Mouse (Mus musculus) C2C12 (cell line): ENCODE data around the gene Pole. TPM values are rescaled to one million over a fixed set of nuclear protein-coding genes. Genes with fewer than 3 reads are reported as not detected.
A peak's percentile ranks its signal among the peaks of the same experiment; 100 is the strongest.

Source experiments
- H3K27me3 ChIP-seq: one replicate; pipeline ENCODE4 v1.6.1; 2011; ENCODE audit not compliant: control insufficient read depth, insufficient read depth, insufficient read length
- H3K36me3 ChIP-seq: one replicate; pipeline ENCODE4 v1.6.1; 2011; ENCODE audit not compliant: control insufficient read depth, insufficient read depth
- H3K4me3 ChIP-seq: one replicate; pipeline ENCODE4 v1.5.1; 2011; ENCODE audit warnings: mild to moderate bottlenecking, control low read depth; ENCODE audit not compliant: poor library complexity, insufficient read depth, severe bottlenecking
- H3K79me2 ChIP-seq: one replicate; pipeline ENCODE4 v1.6.1; 2011; ENCODE audit not compliant: control insufficient read depth, insufficient read depth
- H3K79me3 ChIP-seq: one replicate; pipeline ENCODE4 v1.6.1; 2011; ENCODE audit warnings: low read depth, control low read depth
- H3ac ChIP-seq: one replicate; pipeline ENCODE3; 2011; ENCODE audit warnings: low read depth; ENCODE audit not compliant: control insufficient read depth, insufficient read length
- CEBPB ChIP-seq: IDR thresholded peaks from one replicate; pipeline ENCODE4 v1.6.1; 2011; ENCODE audit warnings: low read depth, mild to moderate bottlenecking, control low read depth, moderate library complexity
- CTCF ChIP-seq: IDR thresholded peaks from one replicate; pipeline ENCODE4 v1.5.1; 2011; ENCODE audit not compliant: control insufficient read depth, insufficient read depth, insufficient read length
- FOSL1 ChIP-seq: IDR thresholded peaks from one replicate; pipeline ENCODE4 v1.8.0; 2011; ENCODE audit warnings: mild to moderate bottlenecking, low read length; ENCODE audit not compliant: poor library complexity, insufficient read depth, severe bottlenecking
- MAX ChIP-seq: IDR thresholded peaks from one replicate; pipeline ENCODE4 v1.6.1; 2011; ENCODE audit warnings: mild to moderate bottlenecking, control low read depth
- MYOD1 ChIP-seq: IDR thresholded peaks from one replicate; pipeline ENCODE4 v1.6.1; 2011; ENCODE audit warnings: low read depth; ENCODE audit not compliant: control insufficient read depth, insufficient read length
- MYOG ChIP-seq: IDR thresholded peaks from one replicate; pipeline ENCODE4 v1.6.1; 2011; ENCODE audit not compliant: control insufficient read depth, insufficient read length; ENCODE audit errors: extremely low read depth
- USF1 ChIP-seq: IDR thresholded peaks from one replicate; pipeline ENCODE4 v1.6.1; 2011; ENCODE audit warnings: low read depth, mild to moderate bottlenecking, control low read depth, moderate library complexity
- polyA plus RNA-seq: library from polyadenylated mRNA; unstranded; fragments of >200 nt; fragmentation: generic; extraction: Trizol; gene quantifications from one replicate; pipeline ENCODE4 v1.2.1, GENCODE M21; 2012; ENCODE audit warnings: missing spikeins

Pole gene
- polyA plus RNA-seq, 1 experiment: 17.4 TPM

DNA sequence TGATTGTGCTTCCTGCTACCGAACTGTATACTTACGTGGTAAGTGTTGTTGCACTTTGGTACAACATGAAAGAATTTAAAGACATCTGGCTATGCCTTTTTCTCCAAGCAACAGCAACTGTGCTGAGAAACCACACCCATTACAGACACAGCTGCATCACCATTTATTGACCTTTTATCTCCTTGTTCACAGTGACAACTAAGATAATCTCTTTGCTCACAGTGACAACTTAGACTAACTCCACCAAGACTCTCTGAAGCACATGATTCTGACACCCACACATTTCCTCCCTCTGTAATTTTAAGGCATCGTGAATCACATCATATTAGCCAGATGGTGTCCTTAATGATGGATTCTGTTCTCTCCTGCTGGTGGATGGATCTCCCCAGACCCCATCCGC is 12.0 kb upstream of the Pole start:
- H3K27me3 ChIP-seq: no peaks in the 10 kb centered on the region
- peaks cover 5% of the 10 kb centered on the region for H3K79me2 ChIP-seq
- H3K4me3 ChIP-seq: no peak overlapping the region
- TF ChIP-seq FOSL1: no peak
- H3K79me3 ChIP-seq: peaks cover 3% of the 10 kb centered on the region
- no peak overlapping the region for H3ac ChIP-seq
- H3K36me3 ChIP-seq: no peaks in the 10 kb centered on the region

DNA sequence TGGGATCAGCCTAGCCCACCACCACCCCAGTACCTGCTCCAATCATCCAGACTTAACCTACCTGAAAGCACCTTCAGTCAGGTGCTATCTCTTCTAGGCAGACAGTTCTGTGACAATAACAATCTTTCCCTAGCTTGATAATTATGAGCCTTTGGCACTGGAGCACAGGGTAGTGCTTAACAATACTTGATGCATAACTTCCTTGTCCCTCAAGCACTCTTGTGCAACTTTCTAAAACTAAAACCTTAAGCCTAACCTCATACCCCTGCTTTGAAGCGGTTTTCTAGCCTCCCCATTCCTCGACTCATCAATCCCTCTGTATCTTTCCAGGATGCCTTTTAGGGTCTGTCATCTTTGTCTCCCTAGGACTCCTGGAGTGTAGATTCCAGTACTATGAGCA is 11.3 kb upstream of the Pole start:
- no peaks in the 10 kb centered on the region for H3K79me3 ChIP-seq
- TF ChIP-seq MYOD1 (no peak), CTCF (no peak), CEBPB (no peak), MAX (no peak), MYOG (no peak), FOSL1 (no peak), USF1 (no peak)
- no peaks in the 10 kb centered on the region for H3K79me2 ChIP-seq
- no peak overlapping the region for H3ac ChIP-seq
- H3K36me3 ChIP-seq: no peaks in the 10 kb centered on the region
- no peaks in the 10 kb centered on the region for H3K27me3 ChIP-seq
- no peak overlapping the region for H3K4me3 ChIP-seq

DNA sequence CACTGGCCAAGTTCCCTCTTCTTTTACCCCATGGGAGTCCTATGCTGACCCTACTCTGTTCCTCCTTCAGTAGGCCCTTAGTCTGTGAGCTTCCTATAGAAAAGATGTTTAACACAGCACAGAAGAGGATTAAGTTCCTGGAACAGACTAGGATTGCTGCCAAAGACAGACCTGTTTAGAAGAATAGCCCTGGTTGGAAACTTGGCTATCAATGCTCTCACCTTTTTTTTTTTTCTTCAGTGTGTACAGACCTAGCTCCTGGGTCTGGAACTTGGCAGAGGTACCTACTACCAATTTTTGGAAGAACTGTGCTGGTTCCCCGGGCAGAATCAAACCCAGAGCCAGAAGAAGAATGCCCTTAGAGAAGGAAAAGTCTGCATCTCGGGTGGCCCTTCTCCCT is 9.7 kb upstream of the Pole start:
- Histone ChIP-seq H3K4me3 (no peak overlapping the region), H3K27me3 (no peaks in the 10 kb centered on the region), H3ac (no peak overlapping the region), H3K79me3 (no peaks in the 10 kb centered on the region), H3K36me3 (no peaks in the 10 kb centered on the region), H3K79me2 (no peaks in the 10 kb centered on the region)
- TF ChIP-seq CEBPB: no peak
- no peak for TF ChIP-seq USF1
- TF ChIP-seq CTCF: no peak
- no peak for TF ChIP-seq FOSL1
- no peak for TF ChIP-seq MYOD1
- TF ChIP-seq MAX: no peak
- TF ChIP-seq MYOG: no peak

DNA sequence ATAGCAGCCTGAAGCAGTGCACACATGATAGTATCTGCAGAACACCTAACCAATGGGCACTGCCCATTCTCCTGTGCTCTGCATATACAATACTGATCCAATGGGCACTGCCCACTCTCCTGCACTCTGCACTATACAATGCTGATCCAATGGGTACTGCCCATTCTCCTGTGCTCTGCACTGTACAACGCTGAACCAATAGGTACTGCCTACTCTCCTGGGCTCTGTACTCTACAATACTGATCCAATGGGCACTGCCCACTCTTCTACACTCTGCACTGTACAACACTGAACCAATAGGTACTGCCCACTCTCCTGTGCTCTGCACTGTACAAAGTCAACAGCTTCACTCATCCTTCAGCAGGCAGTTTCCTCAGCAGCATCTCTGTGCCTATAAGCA is 9.2 kb upstream of the Pole start:
- TF ChIP-seq USF1 (no peak), CTCF (no peak), FOSL1 (no peak), MYOG (no peak), MYOD1 (no peak), MAX (no peak), CEBPB (no peak)

DNA sequence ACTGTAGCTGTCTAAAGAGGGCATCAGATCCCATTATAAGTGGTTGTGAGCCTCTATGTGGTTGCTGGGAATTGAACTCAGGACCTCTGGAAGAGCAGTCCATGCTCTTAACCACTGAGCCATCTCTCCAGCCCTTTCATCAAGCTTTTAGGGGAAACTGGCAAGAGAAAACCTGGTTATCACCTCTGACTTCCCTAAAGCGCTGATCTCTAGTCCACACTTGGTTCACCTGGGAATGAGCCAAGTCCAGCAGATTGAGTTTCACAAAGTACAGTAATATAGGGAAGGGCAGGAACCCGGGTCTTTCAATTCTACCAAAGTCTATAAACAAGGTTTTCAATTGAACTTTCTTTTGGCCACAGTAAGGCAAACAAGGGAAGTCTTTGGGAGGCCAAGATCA is 4.1 kb upstream of the Pole start:
- Histone ChIP-seq H3K4me3 (no peak overlapping the region), H3ac (no peak overlapping the region), H3K36me3 (no peaks in the 10 kb centered on the region), H3K79me2 (peaks cover 6% of the 10 kb centered on the region), H3K27me3 (no peaks in the 10 kb centered on the region), H3K79me3 (peaks cover 2% of the 10 kb centered on the region)
- TF ChIP-seq FOSL1: no peak
- no peak for TF ChIP-seq USF1
- no peak for TF ChIP-seq CEBPB
- no peak for TF ChIP-seq MYOG
- TF ChIP-seq MYOD1: no peak
- no peak for TF ChIP-seq CTCF
- no peak for TF ChIP-seq MAX

More for the DNA sequence above, 9.2 kb upstream of the Pole start:
- Histone ChIP-seq H3K36me3 (no peaks in the 10 kb centered on the region), H3K27me3 (no peaks in the 10 kb centered on the region), H3K79me3 (no peaks in the 10 kb centered on the region), H3ac (no peak overlapping the region), H3K79me2 (no peaks in the 10 kb centered on the region), H3K4me3 (no peak overlapping the region)

DNA sequence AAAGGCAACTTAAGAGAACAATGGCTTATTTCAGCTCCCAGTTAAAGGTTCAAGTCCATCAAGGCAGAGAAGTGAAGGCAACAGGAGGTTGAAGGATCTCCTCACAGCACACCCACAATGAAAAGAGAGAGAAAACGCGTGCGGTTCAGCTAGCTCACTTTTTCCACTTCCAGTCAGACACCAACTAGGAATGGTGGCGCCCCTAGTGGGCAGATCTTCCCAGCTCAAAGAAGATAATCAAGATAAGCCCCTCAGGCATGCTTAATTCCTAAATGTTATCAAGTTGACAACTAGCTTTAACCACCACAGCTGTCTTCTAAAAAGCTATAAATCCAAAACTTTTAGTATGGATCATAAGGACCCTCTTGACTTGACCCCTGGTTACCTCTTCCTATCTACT is 1.6 kb upstream of the Pole start:
- peaks cover 6% of the 10 kb centered on the region for H3K36me3 ChIP-seq
- no peak overlapping the region for H3K4me3 ChIP-seq
- peaks cover 24% of the 10 kb centered on the region for H3K79me2 ChIP-seq
- TF ChIP-seq CTCF: peak; percentile 27
- no peak for TF ChIP-seq USF1
- H3K79me3 ChIP-seq: peaks cover 11% of the 10 kb centered on the region
- no peak overlapping the region for H3ac ChIP-seq
- no peaks in the 10 kb centered on the region for H3K27me3 ChIP-seq
